Mouse (Mus musculus) heart, embryonic 12.5 days (tissue): ENCODE measurements at regions not wholly inside any gene's neighbourhood (a gene's known extent, or its start where the extent isn't known, plus 50 kb on each side); places are given as distances from the start of the nearest gene placed in this dataset.

ENCODE experiments used
- ATAC-seq: fragments of 200-750 bp; cut with Nextera tagmentation; 2 replicates; pipeline ENCODE4 v1.8.0; 2017; ENCODE audit warnings: moderate TSS enrichment, moderate library complexity; ENCODE audit not compliant: insufficient number of reproducible peaks, low FRiP score
- H3K27ac ChIP-seq: fragments of 300-500 bp; sonication (generic); 2 replicates; pipeline ENCODE4 v1.5.1; 2016; ENCODE audit warnings: mild to moderate bottlenecking, moderate library complexity; ENCODE audit not compliant: poor library complexity, severe bottlenecking
- H3K27me3 ChIP-seq: fragments of 300-500 bp; sonication (generic); replicated peaks from 2 replicates; pipeline ENCODE4 v1.6.1; 2016; ENCODE audit warnings: mild to moderate bottlenecking, moderate library complexity
- H3K36me3 ChIP-seq: fragments of 300-500 bp; sonication (generic); 2 replicates; pipeline ENCODE4 v1.6.1; 2016; ENCODE audit warnings: mild to moderate bottlenecking, moderate library complexity
- H3K4me1 ChIP-seq: fragments of 300-500 bp; sonication (generic); replicated peaks from 2 replicates; pipeline ENCODE4 v1.6.1; 2016; ENCODE audit warnings: mild to moderate bottlenecking
- H3K4me2 ChIP-seq: fragments of 300-500 bp; sonication (generic); 2 replicates; pipeline ENCODE4 v1.6.1; 2016; ENCODE audit warnings: mild to moderate bottlenecking, moderate library complexity
- H3K4me3 ChIP-seq: fragments of 300-500 bp; sonication (generic); 2 replicates; pipeline ENCODE4 v1.5.1; 2016; ENCODE audit warnings: mild to moderate bottlenecking
- H3K9ac ChIP-seq: fragments of 300-500 bp; sonication (generic); 2 replicates; pipeline ENCODE4 v1.6.1; 2016; ENCODE audit warnings: mild to moderate bottlenecking, moderate library complexity
- H3K9me3 ChIP-seq: fragments of 300-500 bp; sonication (generic); replicated peaks from 2 replicates; pipeline ENCODE4 v1.6.1; 2016; ENCODE audit warnings: mild to moderate bottlenecking, moderate library complexity
- WGBS: fragments of 180-500 bp; shearing (Covaris S2); methylation state at CpG from one replicate; pipeline ENCODE4 v1.1.7; 2016; 5-methylcytosine and 5-hydroxymethylcytosine counted together

DNA sequence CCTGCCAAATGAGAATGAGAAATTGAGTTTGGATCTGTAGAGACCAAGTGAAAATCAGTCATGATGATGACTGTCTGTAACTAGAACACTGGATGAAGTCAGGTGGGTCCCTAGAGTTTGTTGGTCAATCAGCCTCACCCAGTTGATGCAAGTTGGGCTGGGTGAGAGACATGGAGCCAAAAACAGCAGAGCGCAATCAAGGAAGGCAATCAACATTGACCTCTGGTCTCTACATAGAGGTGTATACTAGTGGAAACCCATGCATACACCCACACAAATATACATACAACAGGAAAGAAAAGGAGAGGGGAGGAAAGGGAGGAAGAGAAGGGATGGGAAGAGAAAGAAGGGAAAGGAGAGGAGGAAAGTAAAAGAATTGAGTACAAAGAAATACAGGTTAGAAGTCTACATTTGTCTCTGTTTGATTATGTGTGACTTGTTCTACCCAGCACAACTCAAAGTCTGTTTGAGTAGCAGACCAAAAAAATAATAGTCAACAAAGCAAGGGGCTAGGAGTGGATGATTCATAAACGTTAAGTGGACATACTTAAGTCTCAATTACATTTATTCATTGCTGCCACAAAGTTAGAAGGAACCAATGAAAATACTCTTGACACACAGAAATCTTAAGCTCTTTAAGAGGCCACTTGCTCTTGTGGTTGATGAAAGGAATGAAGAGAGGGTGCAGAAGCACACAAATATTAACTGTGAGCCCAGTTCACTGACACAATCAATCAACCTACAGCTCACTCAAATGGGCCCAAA lies 97.4 kb downstream of the Nfkbiz start:
- Histone ChIP-seq H3K27me3 (no peaks in the 10 kb centered on the region), H3K9me3 (no peaks in the 10 kb centered on the region), H3K4me1 (no peaks in the 10 kb centered on the region), H3K36me3 (no peaks in the 10 kb centered on the region), H3K4me2 (no peak overlapping the region), H3K27ac (no peak overlapping the region), H3K9ac (no peak overlapping the region), H3K4me3 (no peak overlapping the region)
- no peak for ATAC-seq
- 87% methylated on average over 2 of the region's 2 CpGs for WGBS

DNA sequence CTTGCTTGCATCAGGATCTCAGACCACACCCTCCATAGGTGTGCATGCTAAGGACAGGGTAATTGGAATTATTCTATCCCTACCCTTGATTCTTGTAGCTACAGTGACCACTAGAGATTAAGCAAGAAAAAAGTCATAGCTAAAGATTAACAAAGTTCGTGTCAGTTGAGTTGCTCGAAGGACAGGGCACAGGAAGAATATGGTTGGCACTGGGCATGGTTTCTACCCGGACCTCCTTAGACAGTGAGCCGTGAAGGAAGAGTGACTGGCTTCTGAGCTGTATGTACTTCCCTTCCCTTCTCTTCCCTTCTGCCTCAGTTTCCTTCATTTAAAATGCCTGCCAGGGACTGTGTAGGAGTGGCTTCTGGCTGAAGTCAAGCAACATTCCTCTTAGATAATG lies 100.0 kb downstream of the Nfkbiz start:
- no peak for ATAC-seq
- 76% methylated on average over 4 of the region's 4 CpGs for WGBS
- H3K27me3 ChIP-seq: no peaks in the 10 kb centered on the region
- H3K4me3 ChIP-seq: no peak overlapping the region
- no peak overlapping the region for H3K4me2 ChIP-seq
- H3K9me3 ChIP-seq: no peaks in the 10 kb centered on the region
- no peak overlapping the region for H3K27ac ChIP-seq
- H3K9ac ChIP-seq: no peak overlapping the region
- H3K4me1 ChIP-seq: no peaks in the 10 kb centered on the region
- H3K36me3 ChIP-seq: no peaks in the 10 kb centered on the region

DNA sequence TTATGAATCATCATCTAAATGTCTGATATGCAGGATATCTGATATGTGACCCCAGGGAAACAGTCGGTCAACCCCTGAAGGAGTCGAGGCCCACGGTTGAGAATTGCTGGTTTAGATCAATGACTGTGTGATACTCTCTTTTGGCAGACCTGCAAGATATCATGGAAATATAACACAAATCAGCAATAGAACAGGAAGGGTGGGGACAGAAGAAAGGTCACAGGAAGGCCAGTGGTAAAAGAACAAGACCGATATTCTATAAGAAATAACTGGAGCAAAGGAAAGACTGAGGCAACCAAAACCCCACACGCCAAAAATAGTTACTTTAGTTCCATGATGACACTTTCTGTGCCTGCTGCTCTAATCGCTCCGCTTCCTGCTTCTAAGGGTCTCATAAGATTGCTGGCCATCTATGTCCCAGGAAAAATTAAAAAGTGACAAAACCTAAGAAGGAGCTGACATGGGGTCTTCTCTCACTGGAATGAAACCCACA lies 103.2 kb downstream of the Nfkbiz start:
- H3K36me3 ChIP-seq: no peaks in the 10 kb centered on the region
- 0 out of 2 replicates have a peak, but pooled peaks cover 3% of the 10 kb centered on the region for H3K4me1 ChIP-seq
- no peaks in the 10 kb centered on the region for H3K27me3 ChIP-seq
- WGBS: 86% methylated on average over 7 of the region's 7 CpGs
- H3K27ac ChIP-seq: no peak overlapping the region
- H3K4me2 ChIP-seq: no peak overlapping the region
- no peaks in the 10 kb centered on the region for H3K9me3 ChIP-seq
- no peak overlapping the region for H3K4me3 ChIP-seq
- no peak for ATAC-seq
- no peak overlapping the region for H3K9ac ChIP-seq

DNA sequence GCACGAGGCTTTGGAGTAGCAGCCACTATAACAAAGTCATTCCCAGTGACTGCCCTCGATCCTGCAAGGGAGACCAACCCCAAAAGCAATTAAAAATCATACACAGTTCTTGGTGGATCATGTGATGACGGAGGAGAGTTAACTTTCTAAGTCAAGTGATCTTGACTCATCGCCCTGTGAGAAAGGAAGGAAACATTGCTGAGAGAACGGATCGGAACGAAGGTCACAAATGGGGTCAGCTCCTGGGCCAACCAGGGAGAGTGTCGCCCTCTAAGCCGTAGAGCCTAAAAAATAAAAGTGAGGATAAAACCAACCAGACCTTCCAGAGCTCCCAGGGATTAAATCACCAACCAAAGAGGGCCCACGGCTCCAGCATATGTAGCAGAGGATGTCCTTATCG lies 104.4 kb downstream of the Nfkbiz start:
- no peaks in the 10 kb centered on the region for H3K9me3 ChIP-seq

DNA sequence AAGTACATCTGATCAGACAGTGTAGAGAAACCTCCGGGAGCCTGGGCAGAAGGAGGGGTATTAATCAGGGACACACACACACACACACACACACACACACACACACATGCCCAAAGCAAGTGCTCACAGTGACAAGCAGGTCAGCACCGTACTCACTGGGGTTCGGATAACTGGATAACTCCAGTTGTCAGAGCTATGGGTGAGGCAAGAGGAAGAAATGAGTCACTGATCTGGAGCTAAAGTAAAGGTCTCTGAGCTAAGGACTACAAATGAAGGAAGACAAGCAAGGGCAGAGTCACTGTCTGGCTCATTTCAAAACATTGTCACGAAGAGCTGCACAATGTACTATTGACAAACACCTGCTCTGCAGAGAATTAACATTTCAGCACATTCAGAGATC lies 104.9 kb downstream of the Nfkbiz start:
- H3K27me3 ChIP-seq: no peaks in the 10 kb centered on the region
- peak; percentile 83 for ATAC-seq
- H3K9me3 ChIP-seq: no peaks in the 10 kb centered on the region
- no peaks in the 10 kb centered on the region for H3K36me3 ChIP-seq
- no peak overlapping the region for H3K4me3 ChIP-seq
- no peak overlapping the region for H3K27ac ChIP-seq
- 41% methylated on average over 4 of the region's 4 CpGs for WGBS
- H3K4me1 ChIP-seq: 0 out of 2 replicates have a peak, but pooled peaks cover 3% of the 10 kb centered on the region
- H3K9ac ChIP-seq: no peak overlapping the region
- H3K4me2 ChIP-seq: no peak overlapping the region

More for the DNA sequence above, 104.4 kb downstream of the Nfkbiz start:
- 0 out of 2 replicates have a peak, but pooled peaks cover 3% of the 10 kb centered on the region for H3K4me1 ChIP-seq
- H3K27me3 ChIP-seq: no peaks in the 10 kb centered on the region
- 61% methylated on average over 11 of the region's 11 CpGs for WGBS
- H3K9ac ChIP-seq: no peak overlapping the region
- H3K4me3 ChIP-seq: no peak overlapping the region
- H3K36me3 ChIP-seq: no peaks in the 10 kb centered on the region
- no peak for ATAC-seq
- H3K27ac ChIP-seq: no peak overlapping the region
- no peak overlapping the region for H3K4me2 ChIP-seq

DNA sequence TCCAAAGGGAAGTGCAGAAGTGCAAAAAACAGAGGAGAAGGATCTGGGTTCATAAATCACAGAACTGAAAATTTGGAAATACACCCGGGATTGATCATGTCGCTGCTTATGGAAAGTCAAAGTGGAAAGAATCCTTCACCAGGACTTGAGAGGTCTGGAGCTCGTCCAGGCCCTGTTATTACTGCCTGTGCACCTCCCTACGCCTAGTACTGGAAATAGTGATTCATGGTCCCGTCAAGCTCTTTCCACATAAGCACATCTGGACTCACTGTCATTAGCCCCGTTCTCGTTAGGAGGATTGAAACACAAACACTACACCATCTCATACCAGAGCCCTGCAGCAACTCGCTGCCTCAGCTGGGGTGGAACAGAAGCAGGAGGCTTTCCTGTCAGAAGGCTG lies 107.7 kb downstream of the Nfkbiz start:
- WGBS: 50% methylated on average over 8 of the region's 8 CpGs
- no peak overlapping the region for H3K4me3 ChIP-seq
- no peaks in the 10 kb centered on the region for H3K27me3 ChIP-seq
- no peak overlapping the region for H3K9ac ChIP-seq
- H3K4me2 ChIP-seq: no peak overlapping the region
- 0 out of 2 replicates have a peak, but pooled peaks cover 3% of the 10 kb centered on the region for H3K4me1 ChIP-seq
- no peak for ATAC-seq
- H3K9me3 ChIP-seq: no peaks in the 10 kb centered on the region
- H3K36me3 ChIP-seq: no peaks in the 10 kb centered on the region
- no peak overlapping the region for H3K27ac ChIP-seq

DNA sequence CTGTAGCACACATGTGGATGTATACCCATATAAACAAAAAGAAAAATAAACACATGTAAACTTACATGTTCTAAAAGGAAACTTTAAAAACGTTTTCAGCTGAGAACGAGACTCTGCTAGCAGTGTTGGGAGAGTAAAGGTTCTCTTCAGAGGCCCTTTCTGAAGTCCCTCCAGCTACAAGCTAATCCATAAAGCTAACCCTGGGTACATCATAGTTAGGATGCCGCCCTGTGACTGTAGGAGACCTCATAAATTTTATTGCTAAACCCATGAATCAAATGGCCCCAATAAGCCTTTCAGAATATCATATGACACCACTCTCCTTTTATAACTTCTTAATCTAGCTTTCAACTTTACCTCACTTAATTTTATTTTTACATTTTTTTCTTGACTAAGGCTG lies 112.2 kb downstream of the Nfkbiz start:
- ATAC-seq: no peak
- no peaks in the 10 kb centered on the region for H3K36me3 ChIP-seq

DNA sequence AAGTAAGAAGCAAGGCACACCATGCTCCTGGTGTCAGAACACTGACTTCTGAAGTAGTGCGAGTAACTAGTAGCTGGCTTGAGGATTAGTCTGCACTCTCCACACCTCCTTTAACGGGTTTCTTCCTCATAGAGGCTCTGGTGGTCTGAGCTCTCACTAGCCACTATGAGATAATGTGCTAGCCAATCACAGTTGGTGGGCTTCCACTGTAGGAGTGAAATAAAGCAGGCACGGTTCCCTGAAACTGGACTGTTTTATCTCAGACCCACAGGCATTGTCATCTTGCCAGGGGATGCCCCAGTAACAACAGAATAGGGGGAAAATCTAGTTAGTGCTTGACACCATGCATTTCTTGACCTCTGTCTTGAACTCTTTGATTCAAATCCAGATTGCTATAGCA lies 118.3 kb downstream of the Nfkbiz start:
- Histone ChIP-seq H3K4me2 (no peak overlapping the region), H3K27ac (no peak overlapping the region), H3K9ac (no peak overlapping the region), H3K4me1 (no peaks in the 10 kb centered on the region), H3K4me3 (no peak overlapping the region), H3K27me3 (no peaks in the 10 kb centered on the region), H3K9me3 (no peaks in the 10 kb centered on the region), H3K36me3 (no peaks in the 10 kb centered on the region)
- ATAC-seq: no peak
- 16% methylated on average over 3 of the region's 3 CpGs for WGBS

More for the DNA sequence above, 112.2 kb downstream of the Nfkbiz start:
- Histone ChIP-seq H3K4me2 (no peak overlapping the region), H3K4me3 (no peak overlapping the region), H3K27me3 (no peaks in the 10 kb centered on the region), H3K9me3 (no peaks in the 10 kb centered on the region), H3K9ac (no peak overlapping the region), H3K4me1 (no peaks in the 10 kb centered on the region), H3K27ac (no peak overlapping the region)
- WGBS: 65% methylated on average over 3 of the region's 3 CpGs

DNA sequence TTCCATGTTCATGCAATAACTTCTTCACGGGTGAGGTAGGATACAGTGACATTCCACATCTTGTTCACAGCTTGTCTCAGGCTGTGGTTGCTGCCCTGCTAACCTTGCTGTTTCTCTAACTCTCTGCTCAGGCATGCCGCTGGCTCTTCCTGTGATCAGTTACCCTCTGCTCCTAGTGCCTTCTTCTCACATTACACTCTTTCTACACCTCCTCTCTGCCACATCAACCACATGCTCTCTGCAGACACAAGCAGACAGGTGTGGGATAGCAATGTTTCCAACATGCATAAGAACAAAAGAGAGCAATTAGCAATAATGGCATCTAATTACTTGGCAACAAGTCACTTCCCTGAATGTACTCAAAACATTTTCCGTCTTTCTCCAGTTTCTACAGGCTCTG lies 128.7 kb downstream of the Nfkbiz start:
- Histone ChIP-seq H3K27ac (no peak overlapping the region), H3K9ac (no peak overlapping the region), H3K4me2 (no peak overlapping the region), H3K4me3 (no peak overlapping the region), H3K9me3 (no peaks in the 10 kb centered on the region), H3K4me1 (no peaks in the 10 kb centered on the region), H3K36me3 (no peaks in the 10 kb centered on the region), H3K27me3 (no peaks in the 10 kb centered on the region)
- 57% methylated on average over 3 of the region's 3 CpGs for WGBS
- no peak for ATAC-seq

DNA sequence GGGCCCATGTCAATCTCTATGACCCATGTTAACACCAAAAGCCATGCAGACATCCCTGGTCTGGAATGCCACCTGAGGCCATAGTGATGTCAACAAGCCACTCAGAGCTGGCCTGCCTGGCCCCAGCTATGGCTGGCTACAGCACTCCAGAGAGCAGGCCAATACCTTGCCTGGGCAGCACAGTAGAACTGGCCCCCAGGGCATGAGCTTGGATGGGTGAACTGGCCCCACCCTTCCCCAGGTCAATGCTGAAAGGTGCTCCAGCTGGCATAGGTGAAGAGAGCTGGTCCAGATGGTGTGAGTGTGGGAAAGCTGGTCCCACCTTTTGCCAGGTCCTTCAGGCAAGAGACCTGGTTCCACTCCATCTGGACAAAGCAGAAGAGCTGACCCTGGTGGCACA lies 132.2 kb downstream of the Nfkbiz start:
- Histone ChIP-seq H3K36me3 (no peaks in the 10 kb centered on the region), H3K27ac (no peak overlapping the region), H3K27me3 (no peaks in the 10 kb centered on the region), H3K4me3 (no peak overlapping the region), H3K9me3 (peaks cover 3% of the 10 kb centered on the region; the same call in 1 of the 2 replicates), H3K9ac (no peak overlapping the region), H3K4me1 (no peaks in the 10 kb centered on the region), H3K4me2 (no peak overlapping the region)
- ATAC-seq: no peak

DNA sequence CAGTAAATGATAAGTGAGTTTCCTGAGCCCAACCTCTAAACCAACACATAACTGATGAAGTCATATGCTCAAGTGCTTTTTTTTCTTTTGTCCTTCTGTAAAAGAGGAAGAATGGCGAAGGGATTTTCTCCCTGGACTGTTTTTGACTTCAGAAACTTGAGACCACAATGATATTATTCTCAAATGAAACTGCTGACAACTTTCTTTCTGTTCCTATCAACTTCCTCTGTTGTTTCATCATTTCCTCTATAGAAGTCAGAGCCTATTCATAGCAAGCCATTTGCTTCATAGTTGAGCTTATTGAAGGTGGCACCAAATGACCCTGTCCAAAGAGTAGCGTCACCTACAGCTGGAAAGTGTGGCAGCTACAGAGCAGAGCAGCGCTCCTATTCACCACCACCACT lies 140.2 kb downstream of the Nfkbiz start:
- no peaks in the 10 kb centered on the region for H3K36me3 ChIP-seq
- 59% methylated on average over 3 of the region's 3 CpGs for WGBS
- no peaks in the 10 kb centered on the region for H3K4me1 ChIP-seq
- no peak for ATAC-seq
- H3K4me2 ChIP-seq: no peak overlapping the region
- H3K9ac ChIP-seq: no peak overlapping the region
- no peak overlapping the region for H3K4me3 ChIP-seq
- H3K27ac ChIP-seq: no peak overlapping the region
- H3K9me3 ChIP-seq: no peaks in the 10 kb centered on the region
- no peaks in the 10 kb centered on the region for H3K27me3 ChIP-seq

DNA sequence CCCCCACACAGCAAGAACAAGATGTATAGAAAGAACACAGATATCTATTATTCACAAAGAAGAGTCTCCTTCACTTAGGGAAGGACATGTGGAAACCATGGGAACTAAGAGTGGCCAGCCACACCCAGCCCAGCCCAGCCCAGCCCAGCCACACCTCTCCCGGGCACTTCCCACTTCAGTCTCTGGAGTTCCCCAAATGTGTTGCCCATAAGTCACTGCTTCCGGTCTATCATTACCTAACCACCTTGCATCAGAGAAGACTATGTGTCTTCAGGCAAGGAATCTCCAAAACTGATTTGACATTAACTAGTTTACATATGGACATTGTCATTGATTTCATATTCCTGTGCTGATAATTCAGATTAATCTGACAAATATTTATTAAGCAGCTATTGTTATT lies 147.6 kb downstream of the Nfkbiz start:
- Histone ChIP-seq H3K9me3 (peaks cover 5% of the 10 kb centered on the region; the same call in 1 of the 2 replicates), H3K27me3 (no peaks in the 10 kb centered on the region), H3K9ac (no peak overlapping the region), H3K36me3 (no peaks in the 10 kb centered on the region), H3K4me3 (no peak overlapping the region), H3K4me1 (no peaks in the 10 kb centered on the region), H3K27ac (no peak overlapping the region), H3K4me2 (no peak overlapping the region)
- no peak for ATAC-seq
- WGBS: 81% methylated on average over 2 of the region's 2 CpGs
